Comparison of ENCODE assay signal across 17 mouse cellular contexts in the genomic region with DNA sequence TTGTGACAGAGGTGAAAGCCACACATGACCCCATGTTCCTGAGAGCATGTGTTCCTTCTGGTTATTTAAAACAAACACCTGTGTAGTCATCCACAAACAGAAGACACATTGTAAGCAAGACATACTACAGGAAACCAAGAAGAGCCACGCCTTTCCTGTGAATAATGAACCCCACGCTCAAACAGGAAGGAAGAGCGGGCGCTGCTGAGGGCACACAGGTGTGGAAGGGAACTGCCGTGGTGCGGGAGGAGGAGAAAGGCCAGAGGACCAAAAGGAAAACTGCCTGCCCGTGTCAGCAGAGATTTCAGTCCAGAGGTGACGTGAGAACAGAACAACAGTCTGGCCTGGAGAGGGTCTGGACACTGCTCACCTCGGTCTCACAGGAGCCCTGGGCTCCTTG. TPM values are rescaled to one million over a fixed set of nuclear protein-coding genes. Genes with fewer than 3 reads are reported as not detected.
DNase-seq lines count a peak whose midpoint lies in the region; ATAC-seq and TF ChIP-seq lines count a peak whose summit lies in the region.
"Had no signal": no experiment of that assay in that cellular context is flagged by ENCODE, and none has a peak within 500 bp of the region (broad histone marks: within the 10 kb centered on the region; RNA-seq: fewer than 3 reads in every experiment).

No protein-coding gene starts in this region.

- H3K27ac ChIP-seq in MEL (ENCODE audit: control insufficient read depth, low read depth, low read length), result peak overlapping the region; percentile 33; the same call in 1 of the 2 replicates
- H3K27ac ChIP-seq in hindbrain, postnatal 0 days, result no peak overlapping the region
- H3K27ac ChIP-seq: embryonic facial prominence, embryonic 13.5 days; forebrain, embryonic 15.5 days; limb, embryonic 10.5 days; neural tube, embryonic 15.5 days had no signal

- H3K9me3 ChIP-seq in MEL (replicated peaks; ENCODE audit: insufficient read depth, low read length), result no peaks in the 10 kb centered on the region
- H3K9me3 ChIP-seq in hindbrain, postnatal 0 days (ENCODE audit: low read length), result no peaks in the 10 kb centered on the region
- H3K9me3 ChIP-seq: embryonic facial prominence, embryonic 13.5 days; forebrain, embryonic 15.5 days; limb, embryonic 10.5 days; neural tube, embryonic 15.5 days had no signal

- H3K79me2 ChIP-seq in MEL (ENCODE audit: control insufficient read depth, insufficient read depth, low read length, poor library complexity), result no peaks in the 10 kb centered on the region

- 0 out of 4 replicates have a peak, but pooled peaks of 1 of the 2 experiments have one; percentile 11 for TF ChIP-seq EP300 in MEL (IDR thresholded peaks at IDR 0.05; ENCODE audit: low read depth in 1 of 2, low read length in 2 of 2)

- WGBS in hindbrain, postnatal 0 days, result 84% methylated on average over 9 of the region's 9 CpGs

- TF ChIP-seq RAD21 in MEL (IDR thresholded peaks at IDR 0.05; ENCODE audit: low read depth, low read length), result no peak

- H3K9ac ChIP-seq in MEL (ENCODE audit: control insufficient read depth, low read depth, low read length, poor library complexity, severe bottlenecking), result no peak overlapping the region
- no peak overlapping the region for H3K9ac ChIP-seq in hindbrain, postnatal 0 days (replicated peaks; ENCODE audit: low read length)
- H3K9ac ChIP-seq: embryonic facial prominence, embryonic 13.5 days; forebrain, embryonic 15.5 days; neural tube, embryonic 15.5 days had no signal

- H3K27me3 ChIP-seq in MEL (ENCODE audit: control insufficient read depth in 1 of 2, insufficient read depth in 2 of 2, low read length in 2 of 2), result no peaks in the 10 kb centered on the region
- H3K27me3 ChIP-seq in hindbrain, postnatal 0 days (ENCODE audit: insufficient read depth, low read length), result no peaks in the 10 kb centered on the region
- H3K27me3 ChIP-seq: embryonic facial prominence, embryonic 13.5 days; forebrain, embryonic 15.5 days; neural tube, embryonic 15.5 days had no signal

- peak; percentile 39; the same call in 1 of the 2 replicates for ATAC-seq in monocyte, adult 5-6 weeks (replicated peaks; ENCODE audit: insufficient number of reproducible peaks, low FRiP score, low TSS enrichment, poor library complexity, severe bottlenecking)
- ATAC-seq in hindbrain, postnatal 0 days, result no peak
- ATAC-seq: forebrain, embryonic 15.5 days had no signal

- H3K36me3 ChIP-seq in MEL (ENCODE audit: control insufficient read depth in 1 of 2, insufficient read depth in 2 of 2, low read length in 2 of 2), result peaks cover 7% of the 10 kb centered on the region in 2 experiments
- H3K36me3 ChIP-seq in hindbrain, postnatal 0 days (ENCODE audit: insufficient read depth, low read length), result peaks cover 40% of the 10 kb centered on the region

- H3K4me2 ChIP-seq in hindbrain, postnatal 0 days (ENCODE audit: low read depth, low read length), result no peak overlapping the region
- H3K4me2 ChIP-seq: embryonic facial prominence, embryonic 13.5 days; forebrain, embryonic 15.5 days; neural tube, embryonic 15.5 days had no signal

- DNase-seq in kidney, adult 9 months, result peak; percentile 11
- DNase-seq in kidney, postnatal 25 days, result no peak
- peak; percentile 16 for DNase-seq in MEL (ENCODE audit: low read depth, low spot score)
- peak; percentile 77 to 79 for DNase-seq in thymus, postnatal 10 days (ENCODE audit: low spot score in 2 of 2)
- no peak for DNase-seq in urinary bladder, postnatal 36 days (ENCODE audit: low spot score in 2 of 2)
- no peak for DNase-seq in hindbrain, postnatal 0 days (ENCODE audit: low spot score)
- DNase-seq in cerebellum, postnatal 36 days, result no peak
- DNase-seq: cerebellum, postnatal 14 days; heart, postnatal 36 days; kidney, adult 2 months; midbrain, embryonic 14.5 days; right cerebral cortex, postnatal 25 days had no signal

- no peak for TF ChIP-seq CTCF in MEL (IDR thresholded peaks at IDR 0.05 in 2 of 3, conservative IDR thresholded peaks at IDR 0.05 in 1 of 3; ENCODE audit: control insufficient read depth in 1 of 3, insufficient read depth in 1 of 3, low read depth in 2 of 3, low read length in 3 of 3, poor library complexity in 1 of 3, severe bottlenecking in 1 of 3)
- TF ChIP-seq CTCF in hindbrain, postnatal 0 days (IDR thresholded peaks at IDR 0.05; ENCODE audit: low read depth), result no peak

- peaks cover 7 to 9% of the 10 kb centered on the region in 2 experiments for H3K4me1 ChIP-seq in MEL (ENCODE audit: control insufficient read depth in 1 of 2, insufficient read depth in 2 of 2, low read length in 2 of 2)
- H3K4me1 ChIP-seq in hindbrain, postnatal 0 days (ENCODE audit: insufficient read depth, low read length), result no peaks in the 10 kb centered on the region
- H3K4me1 ChIP-seq: embryonic facial prominence, embryonic 13.5 days; forebrain, embryonic 15.5 days; limb, embryonic 10.5 days; neural tube, embryonic 15.5 days had no signal

- no peak for TF ChIP-seq POLR2A in MEL (IDR thresholded peaks at IDR 0.05; ENCODE audit: control insufficient read depth in 1 of 2, insufficient read depth in 1 of 2, low read depth in 1 of 2, low read length in 2 of 2, poor library complexity in 1 of 2)

- H3K4me3 ChIP-seq in MEL (ENCODE audit: control insufficient read depth in 1 of 2, insufficient read depth in 1 of 2, low read depth in 2 of 2, low read length in 2 of 2), result no peak overlapping the region
- H3K4me3 ChIP-seq in hindbrain, postnatal 0 days (ENCODE audit: low read length), result no peak overlapping the region
- H3K4me3 ChIP-seq: embryonic facial prominence, embryonic 13.5 days; forebrain, embryonic 15.5 days; limb, embryonic 10.5 days; neural tube, embryonic 15.5 days had no signal

TF ChIP-seq in MEL, 35 proteins besides CTCF, POLR2A, EP300 and RAD21:
- no peak for TF ChIP-seq GABPA (IDR thresholded peaks at IDR 0.05; ENCODE audit: low read depth, low read length)
- no peak for TF ChIP-seq MAZ (IDR thresholded peaks at IDR 0.05; ENCODE audit: low read depth, low read length)
- no peak for TF ChIP-seq POLR2AphosphoS2 (IDR thresholded peaks at IDR 0.05; ENCODE audit: low read length)
- 0 out of 2 replicates have a peak, but pooled peaks have one; percentile 16 for TF ChIP-seq ETS1 (IDR thresholded peaks at IDR 0.05; ENCODE audit: low read depth, low read length)
- TF ChIP-seq SIN3A (IDR thresholded peaks at IDR 0.05; ENCODE audit: low read length), result no peak
- TF ChIP-seq BHLHE40 (IDR thresholded peaks at IDR 0.05; ENCODE audit: borderline replicate concordance, low read depth, low read length), result no peak
- no peak for TF ChIP-seq NRF1 (IDR thresholded peaks at IDR 0.05; ENCODE audit: insufficient read depth, low read depth, low read length, poor library complexity, severe bottlenecking)
- no peak for TF ChIP-seq CHD1 (IDR thresholded peaks at IDR 0.05; ENCODE audit: low read depth, low read length)

RNA-seq across cellular contexts. Expression of a gene that starts 20.8 kb away (rescaled TPM):
- 30.7 and 39.1 TPM in 2 replicates for total RNA-seq in MEL (2012; rRNA removed)
- polyA plus RNA-seq in MEL (2012; ENCODE audit: insufficient read depth in 1 of 2, insufficient read length in 2 of 2, low read depth in 1 of 2, low replicate concordance in 2 of 2, missing spikeins in 1 of 2), result 10 to 100 TPM in 1 of 2 experiments, not detected in 1; 34.0 TPM
- 14.5 to 74.3 TPM (median 26.1 TPM) in 3 replicates for total RNA-seq in monocyte, adult 5-6 weeks (2017)
- 63.1 and 64.2 TPM in 2 replicates for total RNA-seq in hindbrain, postnatal 0 days (2014; rRNA removed)
- polyA plus RNA-seq in hindbrain, postnatal 0 days (2015; fragmentation: Nextera tagmentation; extraction: Ambion mirVana), result 57.5 and 58.6 TPM in 2 replicates

RNA-seq across cellular contexts. Expression of a gene that starts 20.9 kb away (rescaled TPM):
- 11.3 and 11.9 TPM in 2 replicates for total RNA-seq in MEL (2012; rRNA removed)
- polyA plus RNA-seq in MEL (2012; ENCODE audit: insufficient read depth in 1 of 2, insufficient read length in 2 of 2, low read depth in 1 of 2, low replicate concordance in 2 of 2, missing spikeins in 1 of 2), result 10 to 100 TPM in 1 of 2 experiments, not detected in 1; 24.1 TPM
- total RNA-seq in monocyte, adult 5-6 weeks (2017), result 1.0 to 2.9 TPM in 2 of 3 replicates, not detected in the other
- 11.1 and 17.5 TPM in 2 replicates for total RNA-seq in hindbrain, postnatal 0 days (2014; rRNA removed)
- polyA plus RNA-seq in hindbrain, postnatal 0 days (2015; fragmentation: Nextera tagmentation; extraction: Ambion mirVana), result 31.5 and 33.5 TPM in 2 replicates

RNA-seq across cellular contexts. Expression of a gene that starts 37.9 kb away (rescaled TPM):
- 5.7 and 6.2 TPM in 2 replicates for total RNA-seq in MEL (2012; rRNA removed)
- 10 to 100 TPM in 1 of 2 experiments, not detected in 1; 27.0 TPM for polyA plus RNA-seq in MEL (2012; ENCODE audit: insufficient read depth in 1 of 2, insufficient read length in 2 of 2, low read depth in 1 of 2, low replicate concordance in 2 of 2, missing spikeins in 1 of 2)
- total RNA-seq in monocyte, adult 5-6 weeks (2017), result 1.1 to 3.5 TPM (median 3.2 TPM) in 3 replicates
- 100 and 106 TPM in 2 replicates for total RNA-seq in hindbrain, postnatal 0 days (2014; rRNA removed)
- polyA plus RNA-seq in hindbrain, postnatal 0 days (2015; fragmentation: Nextera tagmentation; extraction: Ambion mirVana), result 27.0 and 30.2 TPM in 2 replicates

RNA-seq across cellular contexts. Expression of a gene that starts 50.6 kb away (rescaled TPM):
- 0.31 and 0.33 TPM in 2 replicates for total RNA-seq in MEL (2012; rRNA removed)
- 1 to 10 TPM in 1 of 2 experiments, not detected in 1; 1.8 TPM for polyA plus RNA-seq in MEL (2012; ENCODE audit: insufficient read depth in 1 of 2, insufficient read length in 2 of 2, low read depth in 1 of 2, low replicate concordance in 2 of 2, missing spikeins in 1 of 2)
- total RNA-seq in monocyte, adult 5-6 weeks (2017), result 0.95 to 1.1 TPM in 2 of 3 replicates, not detected in the other
- 0.25 TPM in 1 of 2 replicates, not detected in the other for total RNA-seq in hindbrain, postnatal 0 days (2014; rRNA removed)
- polyA plus RNA-seq in hindbrain, postnatal 0 days (2015; fragmentation: Nextera tagmentation; extraction: Ambion mirVana), result 0.45 and 0.87 TPM in 2 replicates

Comparison
In these comparisons a context has a peak if more than half of its experiments do, and no peak if none do; other contexts are left out.
1. DNase-seq: peak in kidney, adult 9 months (single experiment), MEL (single experiment) and thymus, postnatal 10 days (2 of 2); none in kidney, postnatal 25 days (0 of 2), urinary bladder, postnatal 36 days (0 of 2), hindbrain, postnatal 0 days (single experiment) and cerebellum, postnatal 36 days (0 of 2).
2. RNA of a gene that starts 37.9 kb away (total RNA-seq): 100 to 106 TPM in hindbrain, postnatal 0 days; 5.7 to 6.2 TPM in MEL and 1.1 to 3.5 TPM in monocyte, adult 5-6 weeks; every median in the first group is over 10 times any median in the second.